Mouse (Mus musculus) limb, embryonic 14.5 days (tissue): ENCODE measurements around the gene Nt5c. TPM values are rescaled to one million over a fixed set of nuclear protein-coding genes. Genes with fewer than 3 reads are reported as not detected.
A peak's percentile ranks its signal among the peaks of the same experiment; 100 is the strongest.
"Not testable (repeated sequence)": the region's sequence is repeated elsewhere in the genome, so short reads cannot be mapped to it uniquely, and the experiment has no call there.

Experiments used
- ATAC-seq: fragments of 200-750 bp; cut with Nextera tagmentation; 2 replicates; pipeline ENCODE4 v1.8.0; 2017; ENCODE audit warnings: low read depth, moderate number of reproducible peaks, moderate TSS enrichment; ENCODE audit not compliant: low FRiP score
- DNase-seq: peaks from one replicate; pipeline ENCODE4 v3.0.0-alpha.2; 2015; ENCODE audit warnings: low spot score
- H3K27ac ChIP-seq: fragments of 300-500 bp; sonication (generic); replicated peaks from 2 replicates; pipeline ENCODE4 v1.5.1; 2014; ENCODE audit warnings: low read depth, mild to moderate bottlenecking, low read length, moderate library complexity, mixed read lengths
- H3K27me3 ChIP-seq: fragments of 300-500 bp; sonication (generic); 2 replicates; pipeline ENCODE4 v1.6.1; 2014; ENCODE audit warnings: low read length, mixed read lengths; ENCODE audit not compliant: control insufficient read depth, insufficient read depth
- H3K36me3 ChIP-seq: fragments of 300-500 bp; sonication (generic); 2 replicates; pipeline ENCODE4 v1.6.1; 2014; ENCODE audit warnings: mild to moderate bottlenecking, low read length, moderate library complexity, mixed read lengths; ENCODE audit not compliant: control insufficient read depth, insufficient read depth
- H3K4me1 ChIP-seq: fragments of 300-500 bp; sonication (generic); 2 replicates; pipeline ENCODE4 v1.6.1; 2014; ENCODE audit warnings: antibody characterized with exemption, low read length, mixed read lengths; ENCODE audit not compliant: control insufficient read depth, insufficient read depth
- H3K4me2 ChIP-seq: fragments of 300-500 bp; sonication (generic); replicated peaks from 2 replicates; pipeline ENCODE4 v1.6.1; 2014; ENCODE audit warnings: low read depth, mild to moderate bottlenecking, low read length, moderate library complexity; ENCODE audit not compliant: severe bottlenecking
- H3K4me3 ChIP-seq: fragments of 300-500 bp; sonication (generic); replicated peaks from 2 replicates; pipeline ENCODE4 v1.5.1; 2014; ENCODE audit warnings: low read length
- H3K9ac ChIP-seq: fragments of 300-500 bp; sonication (generic); 2 replicates; pipeline ENCODE4 v1.6.1; 2014; ENCODE audit warnings: mild to moderate bottlenecking, low read depth, low read length, moderate library complexity; ENCODE audit not compliant: severe bottlenecking
- H3K9me3 ChIP-seq: fragments of 300-500 bp; sonication (generic); 2 replicates; pipeline ENCODE4 v1.6.1; 2016; ENCODE audit warnings: low read length; ENCODE audit not compliant: control insufficient read depth
- POLR2A ChIP-seq: fragments of 200-500 bp; IDR thresholded peaks from 2 replicates; pipeline ENCODE4 v1.8.0; 2012; ENCODE audit warnings: inconsistent platforms, mild to moderate bottlenecking, moderate library complexity, borderline replicate concordance; ENCODE audit not compliant: insufficient read depth, insufficient read length; ENCODE audit errors: extremely low read depth
- WGBS: fragments of 180-500 bp; shearing (Covaris S2); extraction: QIAGEN DNeasy Blood & Tissue Kit; methylation state at CpG from one replicate; pipeline ENCODE4 v1.1.7; 2014; 5-methylcytosine and 5-hydroxymethylcytosine counted together
- polyA plus RNA-seq, 2 experiments: library from polyadenylated mRNA; depleted of rRNA in 1 of 2; stranded (reverse) in 1 of 2; unstranded in 1 of 2; fragments of >200 nt; fragmentation: Nextera tagmentation in 1 of 2; extraction: Ambion mirVana in 1 of 2; gene quantifications; 2 replicates each; pipeline versions ENCODE4 v1.2.1 to v1.2.3; 2012 to 2014

Nt5c gene
- polyA plus RNA-seq, 2 experiments = 55.4 to 76.6 TPM

DNA sequence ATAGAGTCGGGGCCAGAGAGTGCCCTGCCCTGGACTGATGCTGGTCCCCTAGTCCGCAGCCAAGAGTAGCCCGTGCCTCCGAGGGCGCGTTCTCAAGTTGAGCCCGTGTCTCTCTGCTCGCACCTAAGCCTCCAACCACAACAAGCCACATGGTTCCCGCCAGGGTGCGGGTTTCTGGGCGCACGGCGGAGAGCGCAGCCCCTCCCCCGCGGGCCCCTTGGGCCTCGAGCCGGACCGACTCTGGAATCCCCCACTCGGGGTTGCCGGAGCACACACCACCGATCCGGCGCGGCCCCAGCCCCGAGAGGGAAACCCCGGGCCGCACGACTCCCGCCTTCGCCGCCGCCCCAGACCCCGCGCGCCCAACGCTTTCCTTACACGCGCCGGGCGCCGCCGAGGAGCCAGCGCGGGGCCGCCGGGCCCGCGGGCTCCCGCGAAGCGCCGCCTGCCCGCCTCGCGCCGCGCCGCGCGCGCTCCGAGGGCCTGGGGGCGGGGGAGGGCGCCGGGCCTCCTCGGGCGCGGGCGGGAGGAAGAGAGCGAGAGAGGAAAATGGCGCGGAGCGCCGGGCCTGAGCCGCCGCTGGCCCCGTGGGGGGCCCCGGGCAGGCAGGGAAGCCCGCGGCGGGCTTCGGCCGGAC lies 43.9 kb upstream of the Nt5c start:
- Histone ChIP-seq H3K9ac (peak overlapping the region; percentile 95), H3K27ac (peak overlapping the region; percentile 100), H3K9me3 (no peaks in the 10 kb centered on the region), H3K4me2 (peak overlapping the region; percentile 80), H3K4me1 (peaks cover 8% of the 10 kb centered on the region), H3K27me3 (no peaks in the 10 kb centered on the region), H3K36me3 (peaks cover 37% of the 10 kb centered on the region), H3K4me3 (peak overlapping the region; percentile 93)
- peak; percentile 58 for DNase-seq
- TF ChIP-seq POLR2A = no peak
- under 1% methylated on average over 32 of the region's 84 CpGs for WGBS
- ATAC-seq = peak; percentile 80

DNA sequence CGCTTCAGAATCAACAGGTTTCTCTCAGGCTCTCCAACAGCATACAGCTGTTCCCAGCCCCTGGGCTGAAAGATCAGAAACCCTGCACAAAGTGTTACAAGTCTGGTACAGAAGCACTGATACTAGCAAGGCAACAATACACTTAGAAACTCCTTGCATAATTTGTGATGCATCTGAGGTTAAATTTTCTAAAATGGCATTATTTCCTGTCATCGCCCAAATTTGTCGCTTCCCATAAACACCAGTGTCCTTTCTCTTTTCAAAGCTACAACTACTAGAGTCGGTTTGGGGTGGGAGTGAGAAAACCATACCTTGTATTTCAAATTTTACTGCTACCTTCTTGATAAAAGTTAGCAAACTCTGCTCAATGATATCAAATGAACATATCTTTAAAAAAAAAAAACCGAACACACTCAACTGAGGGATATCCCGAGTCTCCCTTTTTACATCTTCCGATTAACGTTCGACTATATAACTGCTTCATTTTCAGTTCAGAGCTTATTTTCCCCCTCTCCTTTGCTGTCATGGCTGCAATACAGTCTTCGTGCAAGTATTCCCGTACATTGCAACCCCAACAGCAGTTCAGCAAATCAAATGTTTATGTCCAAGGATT lies 43.2 kb upstream of the Nt5c start:
- Histone ChIP-seq H3K27ac (peak overlapping the region; percentile 100), H3K4me1 (peaks cover 8% of the 10 kb centered on the region), H3K4me2 (peak overlapping the region; percentile 80), H3K4me3 (peak overlapping the region; percentile 93), H3K36me3 (peaks cover 42% of the 10 kb centered on the region), H3K9me3 (no peaks in the 10 kb centered on the region), H3K27me3 (no peaks in the 10 kb centered on the region), H3K9ac (peak overlapping the region; percentile 95)
- no peak for TF ChIP-seq POLR2A
- 7% methylated on average over 11 of the region's 11 CpGs for WGBS
- ATAC-seq = no peak
- DNase-seq = no peak

DNA sequence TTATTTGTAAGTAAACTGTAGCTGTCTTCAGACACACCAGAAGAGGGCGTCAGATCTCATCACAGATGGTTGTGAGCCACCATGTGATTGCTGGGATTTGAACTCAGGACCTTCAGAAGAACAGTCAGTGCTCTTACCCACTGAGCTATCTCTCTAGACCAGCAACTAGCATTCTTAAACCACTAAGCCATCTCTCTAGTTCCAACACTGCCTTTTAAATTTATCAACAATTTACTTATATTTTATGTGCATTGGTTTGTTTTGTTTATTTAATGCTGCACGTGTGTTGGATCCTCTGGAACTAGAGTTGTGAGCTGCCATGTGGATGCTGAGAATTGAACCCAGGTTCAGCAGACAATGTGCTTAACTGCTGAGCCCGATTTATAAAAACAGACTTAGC lies 34.8 kb upstream of the Nt5c start:
- DNase-seq, H3K4me1 ChIP-seq, H3K9me3 ChIP-seq, H3K27ac ChIP-seq, H3K4me2 ChIP-seq, H3K27me3 ChIP-seq, ATAC-seq, H3K9ac ChIP-seq, H3K4me3 ChIP-seq: not testable (repeated sequence)
- peaks cover 82% of the 10 kb centered on the region for H3K36me3 ChIP-seq
- 92% methylated on average over 3 of the region's 3 CpGs for WGBS

DNA sequence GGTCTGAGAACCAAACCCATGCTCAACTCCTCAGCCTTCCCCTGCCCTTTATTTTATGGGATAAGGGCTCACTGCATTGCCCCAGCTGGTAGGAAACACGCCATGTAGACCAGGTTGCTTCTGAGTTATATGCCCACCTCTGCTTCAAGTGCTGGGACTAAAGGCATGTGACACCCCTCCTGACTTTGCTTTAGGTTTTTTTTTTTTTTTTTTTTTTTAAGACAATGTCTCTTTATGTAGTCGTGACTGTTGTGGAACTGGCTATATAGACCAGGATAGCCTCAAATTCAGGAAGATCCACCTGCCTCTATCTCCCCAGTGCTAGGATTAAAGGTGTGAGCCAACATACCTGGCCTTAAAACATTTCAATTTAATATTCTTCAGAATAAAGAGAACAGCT lies 31.0 kb upstream of the Nt5c start:
- Histone ChIP-seq H3K4me2 (no peak overlapping the region), H3K36me3 (peaks cover 53% of the 10 kb centered on the region), H3K27me3 (no peaks in the 10 kb centered on the region), H3K4me3 (no peak overlapping the region), H3K9ac (no peak overlapping the region), H3K27ac (no peak overlapping the region), H3K4me1 (no peaks in the 10 kb centered on the region), H3K9me3 (no peaks in the 10 kb centered on the region)
- DNase-seq (no peak), ATAC-seq (no peak)
- WGBS = 79% methylated on average over 2 of the region's 2 CpGs
- no peak for TF ChIP-seq POLR2A

DNA sequence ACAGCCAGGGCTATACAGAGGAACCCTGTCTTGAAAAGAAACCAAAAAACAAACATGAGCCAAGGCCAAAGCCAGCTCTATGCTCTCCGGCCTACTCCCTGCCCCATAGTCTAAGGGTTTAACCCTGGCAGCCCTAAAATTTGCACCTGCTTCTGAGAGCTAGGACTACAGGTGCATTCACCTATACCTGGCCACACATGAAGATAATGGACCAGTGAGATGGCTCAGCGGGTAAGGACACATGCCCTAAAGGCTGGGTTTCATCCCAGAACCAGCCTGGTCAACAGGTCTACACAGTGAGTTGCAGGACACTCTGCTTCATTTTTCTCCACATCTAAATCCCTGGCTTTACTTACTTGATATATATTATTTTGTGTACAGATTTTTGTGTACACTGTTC lies 30.6 kb upstream of the Nt5c start:
- no peak for TF ChIP-seq POLR2A
- Histone ChIP-seq H3K27ac (no peak overlapping the region), H3K4me1 (no peaks in the 10 kb centered on the region), H3K4me2 (no peak overlapping the region), H3K27me3 (no peaks in the 10 kb centered on the region), H3K4me3 (no peak overlapping the region), H3K9me3 (no peaks in the 10 kb centered on the region), H3K36me3 (peaks cover 48% of the 10 kb centered on the region), H3K9ac (no peak overlapping the region)
- ATAC-seq (no peak), DNase-seq (no peak)
- 91% methylated on average over 2 of the region's 2 CpGs for WGBS
